Mouse (Mus musculus) liver, embryonic 11.5 days (tissue): ENCODE measurements around the gene Krtap5-3. TPM values are rescaled to one million over a fixed set of nuclear protein-coding genes. Genes with fewer than 3 reads are reported as not detected.
"Not testable (repeated sequence)": the region's sequence is repeated elsewhere in the genome, so short reads cannot be mapped to it uniquely, and the experiment has no call there.

Experiments
- ATAC-seq: fragments of 200-750 bp; cut with Nextera tagmentation; replicated peaks from 2 replicates; pipeline ENCODE4 v1.8.0; 2017; ENCODE audit warnings: moderate number of reproducible peaks, mild to moderate bottlenecking, moderate TSS enrichment, moderate library complexity; ENCODE audit not compliant: low FRiP score
- DNase-seq: peaks from one replicate; pipeline ENCODE4 v3.0.0-alpha.2; 2017; ENCODE audit warnings: low spot score
- H3K27ac ChIP-seq: fragments of 300-500 bp; sonication (generic); 2 replicates; pipeline ENCODE4 v1.5.1; 2014; ENCODE audit warnings: mild to moderate bottlenecking, low read depth, low read length, control low read depth
- H3K27me3 ChIP-seq: fragments of 300-500 bp; sonication (generic); replicated peaks from 2 replicates; pipeline ENCODE4 v1.6.1; 2014; ENCODE audit warnings: low read length, mixed read lengths; ENCODE audit not compliant: control insufficient read depth, insufficient read depth
- H3K36me3 ChIP-seq: fragments of 300-500 bp; sonication (generic); 2 replicates; pipeline ENCODE4 v1.6.1; 2014; ENCODE audit warnings: mild to moderate bottlenecking, low read length, moderate library complexity, mixed read lengths; ENCODE audit not compliant: control insufficient read depth, insufficient read depth
- H3K4me1 ChIP-seq: fragments of 300-500 bp; sonication (generic); replicated peaks from 2 replicates; pipeline ENCODE4 v1.6.1; 2014; ENCODE audit warnings: low read length, mixed read lengths; ENCODE audit not compliant: control insufficient read depth, insufficient read depth
- H3K4me2 ChIP-seq: fragments of 300-500 bp; sonication (generic); 2 replicates; pipeline ENCODE4 v1.6.1; 2014; ENCODE audit warnings: mild to moderate bottlenecking, control low read depth, moderate library complexity
- H3K4me3 ChIP-seq: fragments of 300-500 bp; sonication (generic); 2 replicates; pipeline ENCODE4 v1.5.1; 2014; ENCODE audit warnings: low read depth, low read length, control low read depth
- H3K9ac ChIP-seq: fragments of 300-500 bp; sonication (generic); 2 replicates; pipeline ENCODE4 v1.6.1; 2014; ENCODE audit warnings: low read depth, low read length, control low read depth
- H3K9me3 ChIP-seq: fragments of 300-500 bp; sonication (generic); 2 replicates; pipeline ENCODE4 v1.6.1; 2016; ENCODE audit warnings: low read length, inconsistent platforms, mixed read lengths; ENCODE audit not compliant: control insufficient read depth
- WGBS: fragments of 180-500 bp; shearing (Covaris S2); extraction: QIAGEN DNeasy Blood & Tissue Kit; methylation state at CpG from one replicate; pipeline ENCODE4 v1.1.7; 2014; 5-methylcytosine and 5-hydroxymethylcytosine counted together
- polyA plus RNA-seq: library from polyadenylated mRNA; unstranded; fragments of >200 nt; fragmentation: Nextera tagmentation; extraction: Ambion mirVana; gene quantifications from 2 replicates; pipeline ENCODE4 v1.2.1, GENCODE M21; 2014

Gene Krtap5-3
- polyA plus RNA-seq, 1 experiment from 2014 or later = not detected

DNA sequence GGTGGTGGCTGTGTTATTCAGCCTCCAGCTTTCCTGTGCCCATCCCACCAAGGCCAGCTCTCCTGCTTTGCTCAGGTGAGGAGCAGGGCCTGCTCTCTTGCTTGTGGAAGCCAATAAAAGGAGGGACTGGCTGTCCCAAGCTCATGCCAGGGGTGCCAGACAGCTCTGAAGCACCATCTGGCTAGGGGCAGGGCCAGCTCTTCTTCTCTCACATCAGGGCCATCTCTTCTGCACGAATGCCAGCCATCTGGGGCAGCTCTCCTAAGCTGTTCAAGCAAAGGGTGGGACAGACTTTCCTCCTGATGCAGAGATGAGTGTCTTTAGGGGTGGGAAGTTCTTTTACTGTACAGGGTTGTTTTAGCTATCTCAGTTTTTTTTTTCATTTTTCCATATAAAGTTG lies 20.1 kb upstream of the Krtap5-3 start:
- no peaks in the 10 kb centered on the region for H3K9me3 ChIP-seq
- no peaks in the 10 kb centered on the region for H3K27me3 ChIP-seq
- no peak overlapping the region for H3K4me3 ChIP-seq
- ATAC-seq = no peak
- H3K4me1 ChIP-seq = no peaks in the 10 kb centered on the region
- H3K36me3 ChIP-seq = no peaks in the 10 kb centered on the region
- H3K4me2 ChIP-seq = no peak overlapping the region
- no peak for DNase-seq
- H3K27ac ChIP-seq = no peak overlapping the region
- H3K9ac ChIP-seq = no peak overlapping the region
- WGBS = 32% methylated on average over 1 of the region's 1 CpGs

DNA sequence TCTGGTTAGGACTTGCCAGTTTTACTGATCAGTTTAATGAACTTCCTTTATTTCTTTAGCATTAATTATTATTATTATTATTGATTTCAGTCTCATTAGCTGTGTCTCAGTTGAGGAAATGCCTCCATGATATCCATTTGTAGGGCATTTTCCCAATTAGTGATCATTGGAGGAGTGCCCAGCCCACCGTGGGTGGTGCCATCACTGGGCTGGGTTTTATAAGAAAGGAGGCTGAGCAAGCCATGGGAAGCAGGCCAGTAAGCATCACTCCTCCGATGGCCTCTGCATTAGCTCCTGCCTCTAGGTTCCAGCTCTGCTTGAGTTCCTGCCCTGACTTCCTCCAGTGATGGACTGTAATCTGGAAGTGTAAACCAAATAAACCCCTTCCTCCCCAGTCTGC lies 13.0 kb upstream of the Krtap5-3 start:
- no peak overlapping the region for H3K27ac ChIP-seq
- H3K27me3 ChIP-seq = no peaks in the 10 kb centered on the region
- 63% methylated on average over 2 of the region's 2 CpGs for WGBS
- H3K4me2 ChIP-seq = no peak overlapping the region
- no peaks in the 10 kb centered on the region for H3K4me1 ChIP-seq
- no peak for ATAC-seq
- no peaks in the 10 kb centered on the region for H3K9me3 ChIP-seq
- no peak for DNase-seq
- no peak overlapping the region for H3K4me3 ChIP-seq
- H3K36me3 ChIP-seq = no peaks in the 10 kb centered on the region
- H3K9ac ChIP-seq = no peak overlapping the region

DNA sequence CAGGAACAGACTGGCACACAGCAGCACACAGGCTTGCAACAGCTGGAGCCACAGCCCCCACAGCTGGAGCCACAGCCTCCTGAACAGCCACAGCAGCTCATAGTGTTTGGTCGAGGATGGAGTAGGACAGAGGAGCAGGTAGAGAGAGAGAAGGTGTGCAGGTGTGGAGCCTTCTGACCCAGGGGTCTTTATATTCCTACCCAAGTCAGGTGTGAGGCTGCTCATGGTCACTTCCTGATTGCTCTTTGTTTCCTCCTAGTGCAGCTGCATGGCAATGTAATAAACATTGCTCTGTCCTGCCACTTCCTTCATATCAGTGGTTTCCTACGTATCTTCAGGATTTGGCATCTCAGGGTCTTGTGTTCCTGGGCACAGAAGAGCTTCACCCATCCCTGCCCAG lies 10.9 kb upstream of the Krtap5-3 start, which contains the start of gene Gm10153:
TSS of gene Gm10153 (minus strand) at position 101 of the 400 bp plus-strand sequence.
- H3K4me3 ChIP-seq = no peak within 1 kb of the TSS
- H3K4me2 ChIP-seq = no peak within 1 kb of the TSS
- ATAC-seq (no peak), DNase-seq (no peak)
- H3K27me3 ChIP-seq = no peaks in the 10 kb centered on the region
- H3K27ac ChIP-seq = no peak within 1 kb of the TSS
- H3K4me1 ChIP-seq = no peaks in the 10 kb centered on the region
- no peak within 1 kb of the TSS for H3K9ac ChIP-seq
- H3K9me3 ChIP-seq = no peaks in the 10 kb centered on the region
- WGBS = 26% methylated on average over 2 of the region's 2 CpGs
- H3K36me3 ChIP-seq = no peaks in the 10 kb centered on the region

GRCm38 (mm10) chr7:142198748-142199147 lies 2.4 kb upstream of the Krtap5-3 start:
- WGBS = 77% methylated on average over 2 of the region's 2 CpGs
- H3K9me3 ChIP-seq = no peaks in the 10 kb centered on the region

DNA sequence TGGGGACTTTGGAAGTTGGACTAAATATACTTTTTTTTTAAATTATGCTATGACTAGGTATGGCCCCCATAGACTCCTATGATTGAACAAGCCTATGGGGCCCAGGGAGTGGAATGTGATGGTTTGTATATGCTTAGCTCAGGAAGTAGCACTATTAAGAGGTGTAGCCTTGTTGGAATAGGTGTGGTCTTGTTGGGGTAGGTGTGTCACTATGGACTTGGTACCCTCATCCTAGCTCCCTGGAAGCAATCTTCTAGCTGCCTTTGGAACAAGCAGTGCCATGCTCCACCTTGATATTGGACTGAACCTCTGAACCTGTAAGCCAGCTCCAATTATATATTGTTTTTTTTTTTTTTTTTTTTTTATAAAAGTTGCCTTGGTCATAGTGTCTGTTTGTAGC lies 4.3 kb downstream of the Krtap5-3 start:
- DNase-seq = no peak
- H3K36me3 ChIP-seq = no peaks in the 10 kb centered on the region
- no peak overlapping the region for H3K9ac ChIP-seq
- no peak overlapping the region for H3K4me3 ChIP-seq
- no peaks in the 10 kb centered on the region for H3K9me3 ChIP-seq
- no peaks in the 10 kb centered on the region for H3K4me1 ChIP-seq
- no peak overlapping the region for H3K27ac ChIP-seq
- H3K4me2 ChIP-seq = no peak overlapping the region
- ATAC-seq = no peak
- H3K27me3 ChIP-seq = no peaks in the 10 kb centered on the region

More at GRCm38 (mm10) chr7:142198748-142199147, 2.4 kb upstream of the Krtap5-3 start:
- ATAC-seq (no peak), DNase-seq (no peak)
- H3K27ac ChIP-seq = no peak overlapping the region
- H3K27me3 ChIP-seq = no peaks in the 10 kb centered on the region
- H3K4me3 ChIP-seq = no peak overlapping the region
- no peaks in the 10 kb centered on the region for H3K36me3 ChIP-seq
- H3K9ac ChIP-seq = no peak overlapping the region
- no peaks in the 10 kb centered on the region for H3K4me1 ChIP-seq
- no peak overlapping the region for H3K4me2 ChIP-seq

DNA sequence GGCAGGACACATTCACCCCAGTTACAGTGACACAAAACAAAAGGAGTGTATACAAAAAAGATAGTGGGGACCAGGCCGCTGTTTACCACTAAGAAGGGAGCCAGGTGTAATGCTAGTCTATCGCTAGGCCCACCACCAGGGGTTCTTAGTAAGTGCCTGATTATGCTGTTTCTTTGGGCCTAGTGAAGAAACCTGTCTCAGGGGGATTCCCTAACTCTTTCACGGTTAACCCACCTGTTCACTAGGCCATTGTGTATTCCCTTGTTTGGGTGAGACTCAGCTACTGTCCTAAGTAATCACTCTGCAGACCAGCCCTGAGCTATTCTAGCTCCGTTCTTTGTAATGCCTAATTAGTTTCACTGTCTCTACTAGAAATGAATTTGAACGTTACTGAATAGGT lies 5.7 kb downstream of the Krtap5-3 start:
- not testable (repeated sequence) for H3K4me2 ChIP-seq, ATAC-seq, DNase-seq, H3K4me3 ChIP-seq, H3K27ac ChIP-seq, H3K4me1 ChIP-seq, H3K36me3 ChIP-seq, H3K9me3 ChIP-seq, H3K9ac ChIP-seq, H3K27me3 ChIP-seq
- WGBS = 72% methylated on average over 5 of the region's 5 CpGs

- H3K9me3 ChIP-seq = no peaks in the 10 kb centered on the region
- no peaks in the 10 kb centered on the region for H3K36me3 ChIP-seq
- no peak within 1 kb of the TSS for H3K27ac ChIP-seq
- no peak within 1 kb of the TSS for H3K9ac ChIP-seq
- H3K27me3 ChIP-seq = no peaks in the 10 kb centered on the region
- ATAC-seq (no peak), DNase-seq (no peak)
- no peak within 1 kb of the TSS for H3K4me3 ChIP-seq
- H3K4me1 ChIP-seq = no peaks in the 10 kb centered on the region
- no peak within 1 kb of the TSS for H3K4me2 ChIP-seq
- WGBS = 51% methylated on average over 1 of the region's 1 CpGs
Measured at GRCm38 (mm10) chr7:142211559-142211958, 10.4 kb downstream of the Krtap5-3 start, which contains the start of gene Gm7579. Gm7579 (plus strand) TSS chr7:142211859.

GRCm38 (mm10) chr7:142212136-142212535 lies 11.0 kb downstream of the Krtap5-3 start:
- H3K4me2 ChIP-seq = not testable (repeated sequence)

DNA sequence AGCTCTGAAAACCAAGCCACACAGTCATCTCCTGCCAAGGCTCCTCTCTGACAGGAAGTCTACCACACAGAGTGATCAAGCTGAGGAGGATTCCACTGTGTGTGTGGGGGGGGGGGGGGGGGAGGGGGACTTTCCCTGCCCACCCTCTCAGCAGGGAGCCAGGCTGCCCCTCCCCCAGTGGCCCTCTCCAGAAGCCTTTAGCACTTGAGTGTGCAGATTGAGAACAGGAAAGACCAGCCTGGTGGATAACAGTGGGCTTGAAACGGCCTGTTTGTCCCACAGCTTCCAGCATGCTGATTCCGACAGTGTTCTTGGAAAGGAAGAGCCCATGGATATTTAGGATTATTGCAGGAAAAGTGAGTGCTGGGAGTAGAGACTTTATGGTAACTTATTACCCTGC lies 23.4 kb downstream of the Krtap5-3 start:
- Histone ChIP-seq H3K27me3 (no peaks in the 10 kb centered on the region), H3K9ac (no peak overlapping the region), H3K36me3 (no peaks in the 10 kb centered on the region), H3K9me3 (no peaks in the 10 kb centered on the region), H3K4me3 (no peak overlapping the region), H3K4me1 (no peaks in the 10 kb centered on the region), H3K27ac (no peak overlapping the region), H3K4me2 (no peak overlapping the region)
- 42% methylated on average over 2 of the region's 2 CpGs for WGBS
- DNase-seq = no peak
- ATAC-seq = no peak

More at GRCm38 (mm10) chr7:142212136-142212535, 11.0 kb downstream of the Krtap5-3 start:
- not testable (repeated sequence) for ATAC-seq, H3K9ac ChIP-seq, H3K36me3 ChIP-seq, H3K9me3 ChIP-seq, H3K4me3 ChIP-seq, DNase-seq, H3K4me1 ChIP-seq, H3K27ac ChIP-seq, H3K27me3 ChIP-seq
- 44% methylated on average over 1 of the region's 1 CpGs for WGBS
